Mouse (Mus musculus) thymus, adult 2 months (tissue): ENCODE data around the gene Fxyd1.

ENCODE experiments used
- CTCF ChIP-seq: fragments of 200-500 bp; IDR thresholded peaks from 2 replicates; pipeline ENCODE4 v1.5.1; 2012; ENCODE audit warnings: mild to moderate bottlenecking, control low read depth, low read length, moderate library complexity, borderline replicate concordance; ENCODE audit not compliant: control insufficient read depth, poor library complexity, insufficient read depth; ENCODE audit errors: extremely low read depth
- POLR2A ChIP-seq: fragments of 200-500 bp; IDR thresholded peaks from 2 replicates; pipeline ENCODE4 v1.6.1; 2012; ENCODE audit warnings: mild to moderate bottlenecking, low read length, control low read depth, moderate library complexity; ENCODE audit not compliant: control insufficient read depth, poor library complexity, insufficient read depth; ENCODE audit errors: extremely low read depth

GRCm38 (mm10) chr7:31074061-31074712, 17.2 kb upstream of the Fxyd1 start:
- TF ChIP-seq POLR2A (no peak), CTCF (no peak)
